Comparison of ENCODE assay signal across 12 mouse cellular contexts in genomic region chr4:155205919-155206318, GRCm38 (mm10). TPM values are rescaled to one million over a fixed set of nuclear protein-coding genes. Genes with fewer than 3 reads are reported as not detected.
A peak's percentile ranks its signal among the peaks of the same experiment; 100 is the strongest.
DNase-seq lines count a peak whose midpoint lies in the region; ATAC-seq lines count a peak whose summit lies in the region.
"Had no signal": no experiment of that assay in that cellular context is flagged by ENCODE, and none has a peak within 500 bp of the region (broad histone marks: within the 10 kb centered on the region; RNA-seq: fewer than 3 reads in every experiment).

No protein-coding gene starts in this region.

- peak overlapping the region; percentile 50; the same call in 1 of the 2 replicates for H3K27ac ChIP-seq in liver, embryonic 11.5 days (ENCODE audit: low read depth, low read length)
- H3K27ac ChIP-seq: hindbrain, embryonic 12.5 days had no signal

- no peaks in the 10 kb centered on the region for H3K9me3 ChIP-seq in liver, embryonic 11.5 days (ENCODE audit: control insufficient read depth, low read length)
- H3K9me3 ChIP-seq: G1E; hindbrain, embryonic 12.5 days had no signal

- H3K4me3 ChIP-seq in liver, embryonic 11.5 days (ENCODE audit: low read depth, low read length) = no peak overlapping the region
- H3K4me3 ChIP-seq: hindbrain, embryonic 12.5 days had no signal

- H3K27me3 ChIP-seq in liver, embryonic 11.5 days (replicated peaks; ENCODE audit: control insufficient read depth, insufficient read depth, low read length) = no peaks in the 10 kb centered on the region
- H3K27me3 ChIP-seq: hindbrain, embryonic 12.5 days had no signal

- WGBS in liver, embryonic 11.5 days = 69% methylated on average over 6 of the region's 6 CpGs

- ATAC-seq in liver, embryonic 11.5 days (replicated peaks; ENCODE audit: low FRiP score) = no peak
- no peak for ATAC-seq in megakaryocyte-erythroid progenitor cell, adult 5-6 weeks (replicated peaks; ENCODE audit: low FRiP score, low TSS enrichment, poor library complexity, severe bottlenecking)
- no peak for ATAC-seq in erythroblast, adult 5-6 weeks (replicated peaks; ENCODE audit: low FRiP score, poor library complexity, severe bottlenecking)
- ATAC-seq: forebrain, embryonic 14.5 days had no signal

- peaks cover 45% of the 10 kb centered on the region for H3K4me1 ChIP-seq in liver, embryonic 11.5 days (replicated peaks; ENCODE audit: control insufficient read depth, insufficient read depth, low read length)

- H3K36me3 ChIP-seq in liver, embryonic 11.5 days (ENCODE audit: control insufficient read depth, insufficient read depth, low read length) = no peaks in the 10 kb centered on the region; the same call in 1 of the 2 replicates

- peak; percentile 62 for DNase-seq in adrenal gland, adult 2 months
- no peak for DNase-seq in adrenal gland, adult 18-20 months (ENCODE audit: low spot score in 2 of 2)
- peak; percentile 93 to 94 for DNase-seq in kidney, adult 8-10 months
- DNase-seq in liver, embryonic 11.5 days (ENCODE audit: low spot score) = no peak
- peak; percentile 83 for DNase-seq in lung, postnatal 25 days (ENCODE audit: low spot score)
- no peak for DNase-seq in right cerebral cortex, postnatal 4 days
- DNase-seq: cerebellum, adult 18-20 months had no signal

- peak overlapping the region; percentile 23; the same call in 1 of the 2 replicates for H3K4me2 ChIP-seq in liver, embryonic 11.5 days
- H3K4me2 ChIP-seq: hindbrain, embryonic 12.5 days had no signal

- no peak overlapping the region for H3K9ac ChIP-seq in liver, embryonic 11.5 days (ENCODE audit: low read depth, low read length)
- H3K9ac ChIP-seq: hindbrain, embryonic 12.5 days had no signal

RNA-seq across cellular contexts. Expression of gene Ski, which starts 16.5 kb away (rescaled TPM):
- total RNA-seq in adrenal gland, adult 2 months (2021) = 10 to 100 TPM; 59.7 to 63.8 TPM
- polyA plus RNA-seq in adrenal gland, adult 2 months (2012; rRNA removed) = 83.1 and 103 TPM in 2 replicates
- 10 to 100 TPM; 47.5 to 60.6 TPM for total RNA-seq in adrenal gland, adult 18-20 months (2021)
- 8.2 and 9.8 TPM in 2 replicates for polyA plus RNA-seq in liver, embryonic 11.5 days (2014; fragmentation: Nextera tagmentation; extraction: Ambion mirVana)
- total RNA-seq in megakaryocyte-erythroid progenitor cell, adult 5-6 weeks (2014; fragmentation: Nextera tagmentation) = 16.3 and 16.4 TPM in 2 replicates
- total RNA-seq in megakaryocyte-erythroid progenitor cell, adult 5-6 weeks (2017) = 6.7 and 7.7 TPM in 2 replicates
- 8.8 and 10.8 TPM in 2 replicates for total RNA-seq in erythroblast, adult 5-6 weeks (2015; ENCODE audit: low replicate concordance)
- 2.8 and 3.4 TPM in 2 replicates for total RNA-seq in erythroblast, adult 5-6 weeks (2017; ENCODE audit: low replicate concordance)

RNA-seq across cellular contexts. Expression of gene Faap20, which starts 43.7 kb away (rescaled TPM):
- total RNA-seq in adrenal gland, adult 2 months (2021) = 10 to 100 TPM; 40.3 to 57.3 TPM
- 106 and 127 TPM in 2 replicates for polyA plus RNA-seq in adrenal gland, adult 2 months (2012; rRNA removed)
- 10 to 100 TPM; 46.6 to 54.5 TPM for total RNA-seq in adrenal gland, adult 18-20 months (2021)
- 50.1 and 55.0 TPM in 2 replicates for polyA plus RNA-seq in liver, embryonic 11.5 days (2014; fragmentation: Nextera tagmentation; extraction: Ambion mirVana)
- 25.6 and 41.4 TPM in 2 replicates for total RNA-seq in megakaryocyte-erythroid progenitor cell, adult 5-6 weeks (2014; fragmentation: Nextera tagmentation)
- total RNA-seq in megakaryocyte-erythroid progenitor cell, adult 5-6 weeks (2017) = 16.8 and 17.0 TPM in 2 replicates
- total RNA-seq in erythroblast, adult 5-6 weeks (2015; ENCODE audit: low replicate concordance) = 5.4 and 8.1 TPM in 2 replicates
- 2.9 and 3.5 TPM in 2 replicates for total RNA-seq in erythroblast, adult 5-6 weeks (2017; ENCODE audit: low replicate concordance)

Comparison
In these comparisons a context has a peak if more than half of its experiments do, and no peak if none do; other contexts are left out.
1. DNase-seq: peak in adrenal gland, adult 2 months (single experiment), kidney, adult 8-10 months (2 of 2) and lung, postnatal 25 days (single experiment); none in adrenal gland, adult 18-20 months (0 of 2), liver, embryonic 11.5 days (single experiment) and right cerebral cortex, postnatal 4 days (single experiment).